Comparison of ENCODE assay signal across 16 mouse cellular contexts in the genomic region with DNA sequence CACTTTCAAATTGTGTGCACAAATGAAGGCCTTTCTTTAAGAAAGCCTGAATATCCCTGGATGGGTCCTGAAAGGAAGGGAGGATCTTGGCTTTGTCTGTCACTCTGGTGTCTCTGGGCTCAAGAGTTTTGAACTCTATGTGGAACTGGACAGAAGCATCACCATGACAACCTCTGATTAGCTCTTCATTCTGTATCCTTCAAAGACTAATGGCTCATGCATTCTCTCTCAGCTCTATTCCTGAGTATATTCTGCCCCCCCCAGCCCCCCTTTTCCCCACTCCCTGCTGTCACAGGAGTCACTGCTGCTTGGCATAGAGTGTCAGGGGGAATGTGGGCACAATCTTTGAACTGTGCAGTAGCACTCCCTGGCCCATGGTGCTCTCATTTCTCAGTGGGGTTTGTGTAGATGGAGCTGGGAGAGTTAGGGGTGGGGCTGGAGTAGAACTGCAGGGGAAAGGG. TPM values are rescaled to one million over a fixed set of nuclear protein-coding genes. Genes with fewer than 3 reads are reported as not detected.
DNase-seq lines count a peak whose midpoint lies in the region; ATAC-seq and TF ChIP-seq lines count a peak whose summit lies in the region.
"Had no signal": no experiment of that assay in that cellular context is flagged by ENCODE, and none has a peak within 500 bp of the region (broad histone marks: within the 10 kb centered on the region; RNA-seq: fewer than 3 reads in every experiment).

No protein-coding gene starts in this region.

- no peak overlapping the region for H3K4me2 ChIP-seq in neural tube, embryonic 11.5 days (ENCODE audit: low read depth)
- H3K4me2 ChIP-seq in hindbrain, embryonic 11.5 days (replicated peaks; ENCODE audit: low read depth, low read length) = no peak overlapping the region
- H3K4me2 ChIP-seq in midbrain, embryonic 12.5 days (replicated peaks) = no peak overlapping the region
- no peak overlapping the region for H3K4me2 ChIP-seq in intestine, postnatal 0 days (replicated peaks; ENCODE audit: low read depth)

- H3K9me3 ChIP-seq in neural tube, embryonic 11.5 days (ENCODE audit: control insufficient read depth, low read length) = no peaks in the 10 kb centered on the region
- H3K9me3 ChIP-seq in hindbrain, embryonic 11.5 days (ENCODE audit: control insufficient read depth, low read length) = no peaks in the 10 kb centered on the region
- no peaks in the 10 kb centered on the region for H3K9me3 ChIP-seq in midbrain, embryonic 12.5 days
- no peaks in the 10 kb centered on the region for H3K9me3 ChIP-seq in intestine, postnatal 0 days (ENCODE audit: control insufficient read depth)
- H3K9me3 ChIP-seq: G1E had no signal

- peak; percentile 33 for DNase-seq in neural tube, embryonic 11.5 days (ENCODE audit: low spot score)
- DNase-seq in neural tube, embryonic 10.5 days (ENCODE audit: extremely low spot score, low spot score) = no peak
- DNase-seq in hindbrain, embryonic 11.5 days (ENCODE audit: low spot score) = no peak
- no peak for DNase-seq in layer of hippocampus, adult 11-12 months (ENCODE audit: low spot score)
- no peak for DNase-seq in spleen, postnatal 10 days (ENCODE audit: low spot score in 2 of 2)
- no peak for DNase-seq in layer of hippocampus, adult 8-10 months (ENCODE audit: low spot score in 2 of 2)
- DNase-seq: adrenal gland, postnatal 36 days; cerebellum, postnatal 36 days; heart, adult 18-20 months; kidney, adult 11 months; kidney, postnatal 36 days; lung, postnatal 4 days had no signal

- H3K27me3 ChIP-seq in neural tube, embryonic 11.5 days (ENCODE audit: control insufficient read depth, insufficient read depth, low read length) = no peaks in the 10 kb centered on the region
- H3K27me3 ChIP-seq in hindbrain, embryonic 11.5 days (ENCODE audit: control insufficient read depth, insufficient read depth, low read length) = no peaks in the 10 kb centered on the region
- no peaks in the 10 kb centered on the region for H3K27me3 ChIP-seq in midbrain, embryonic 12.5 days
- no peaks in the 10 kb centered on the region for H3K27me3 ChIP-seq in intestine, postnatal 0 days (replicated peaks; ENCODE audit: control insufficient read depth, insufficient read depth, low read length)

- no peak overlapping the region for H3K4me3 ChIP-seq in neural tube, embryonic 11.5 days (ENCODE audit: low read depth, low read length)
- H3K4me3 ChIP-seq in hindbrain, embryonic 11.5 days (ENCODE audit: low read depth, low read length) = no peak overlapping the region
- no peak overlapping the region for H3K4me3 ChIP-seq in midbrain, embryonic 12.5 days
- H3K4me3 ChIP-seq in intestine, postnatal 0 days (ENCODE audit: low read depth, low read length) = no peak overlapping the region
- H3K4me3 ChIP-seq: myocyte had no signal

- H3K36me3 ChIP-seq in neural tube, embryonic 11.5 days (ENCODE audit: control insufficient read depth, insufficient read depth, low read length) = no peaks in the 10 kb centered on the region
- H3K36me3 ChIP-seq in hindbrain, embryonic 11.5 days (ENCODE audit: control insufficient read depth, insufficient read depth, low read length) = no peaks in the 10 kb centered on the region; the same call in 1 of the 2 replicates
- peaks cover 45% of the 10 kb centered on the region for H3K36me3 ChIP-seq in midbrain, embryonic 12.5 days
- H3K36me3 ChIP-seq in intestine, postnatal 0 days (ENCODE audit: control insufficient read depth, insufficient read depth) = no peaks in the 10 kb centered on the region
- H3K36me3 ChIP-seq: G1E had no signal

- H3K27ac ChIP-seq in neural tube, embryonic 11.5 days (ENCODE audit: low read depth, low read length) = no peak overlapping the region
- H3K27ac ChIP-seq in hindbrain, embryonic 11.5 days (ENCODE audit: low read depth, low read length) = no peak overlapping the region
- peak overlapping the region; percentile 30 for H3K27ac ChIP-seq in midbrain, embryonic 12.5 days (replicated peaks)
- H3K27ac ChIP-seq in intestine, postnatal 0 days (ENCODE audit: low read depth, low read length) = no peak overlapping the region

- no peak for TF ChIP-seq CTCF in intestine, postnatal 0 days (IDR thresholded peaks at IDR 0.05; ENCODE audit: low read depth)

- 0 out of 2 replicates have a peak, but pooled peaks cover 3% of the 10 kb centered on the region for H3K4me1 ChIP-seq in neural tube, embryonic 11.5 days (ENCODE audit: control insufficient read depth, insufficient read depth, low read length)
- H3K4me1 ChIP-seq in hindbrain, embryonic 11.5 days (replicated peaks; ENCODE audit: control insufficient read depth, insufficient read depth, low read length) = no peaks in the 10 kb centered on the region
- peaks cover 12% of the 10 kb centered on the region for H3K4me1 ChIP-seq in midbrain, embryonic 12.5 days
- H3K4me1 ChIP-seq in intestine, postnatal 0 days (replicated peaks; ENCODE audit: control insufficient read depth, insufficient read depth, low read length) = no peaks in the 10 kb centered on the region

- ATAC-seq in neural tube, embryonic 11.5 days (ENCODE audit: insufficient read depth, low FRiP score, low TSS enrichment) = peak; percentile 45
- peak; percentile 69 for ATAC-seq in hindbrain, embryonic 11.5 days (ENCODE audit: low FRiP score)
- ATAC-seq in midbrain, embryonic 12.5 days (ENCODE audit: low FRiP score, low read depth) = peak; percentile 61
- no peak for ATAC-seq in intestine, postnatal 0 days

- no peak overlapping the region for H3K9ac ChIP-seq in neural tube, embryonic 11.5 days (ENCODE audit: low read length)
- no peak overlapping the region for H3K9ac ChIP-seq in hindbrain, embryonic 11.5 days (ENCODE audit: low read depth, low read length)
- no peak overlapping the region for H3K9ac ChIP-seq in midbrain, embryonic 12.5 days (replicated peaks)
- no peak overlapping the region for H3K9ac ChIP-seq in intestine, postnatal 0 days (ENCODE audit: low read depth, low read length)

RNA-seq across cellular contexts. Expression of gene Adcyap1r1, which starts 14.6 kb away (rescaled TPM):
- polyA plus RNA-seq in neural tube, embryonic 11.5 days (2014; fragmentation: Nextera tagmentation; extraction: Ambion mirVana) = 18.1 and 18.3 TPM in 2 replicates
- 21.1 and 21.6 TPM in 2 replicates for polyA plus RNA-seq in hindbrain, embryonic 11.5 days (2014; fragmentation: Nextera tagmentation; extraction: Ambion mirVana)
- 29.8 and 30.5 TPM in 2 replicates for polyA plus RNA-seq in midbrain, embryonic 12.5 days (2016; fragmentation: Nextera tagmentation; extraction: Ambion mirVana)
- 2.6 and 2.7 TPM in 2 replicates for polyA plus RNA-seq in intestine, postnatal 0 days (2015; fragmentation: Nextera tagmentation; extraction: Ambion mirVana)
- total RNA-seq in layer of hippocampus, adult 8-10 months (2022) = 100 to 1,000 TPM; 130 to 163 (median 141) TPM
- polyA plus RNA-seq: G1E, myocyte had no signal
